Mouse (Mus musculus) cortical plate, adult 2 months (tissue): ENCODE results near the gene Hipk1.

ENCODE experiments used
- CTCF ChIP-seq: fragments of 200-500 bp; IDR thresholded peaks from 2 replicates; pipeline ENCODE4 v1.5.1; 2011; ENCODE audit warnings: mild to moderate bottlenecking, control low read depth, low read length; ENCODE audit not compliant: insufficient read depth; ENCODE audit errors: extremely low read depth
- POLR2A ChIP-seq: fragments of 200-500 bp; IDR thresholded peaks from 2 replicates; pipeline ENCODE4 v1.6.1; 2011; ENCODE audit warnings: mild to moderate bottlenecking, low read length, control low read depth; ENCODE audit not compliant: insufficient read depth; ENCODE audit errors: extremely low read depth

DNA sequence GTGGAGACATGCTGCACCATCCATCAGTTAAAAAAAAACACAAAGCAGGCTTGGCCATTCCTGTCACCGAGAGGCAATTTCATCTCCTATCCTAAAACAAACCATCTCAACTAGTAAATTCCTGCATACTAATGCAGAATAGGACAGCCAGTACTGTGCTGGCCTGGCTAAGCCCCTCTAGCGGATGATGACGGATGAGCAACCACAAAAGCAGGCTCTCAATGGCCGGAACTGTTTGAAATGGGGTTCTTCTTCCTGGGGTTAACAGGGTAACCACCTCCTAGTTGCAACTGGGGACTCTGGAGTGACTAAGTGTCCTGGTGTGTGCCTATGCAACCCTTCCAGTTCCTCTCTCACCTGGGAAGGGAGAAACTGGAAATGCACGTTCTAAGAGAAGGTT is 51.0 kb downstream of the Hipk1 start:
- TF ChIP-seq CTCF (no peak), POLR2A (no peak)
